Mouse (Mus musculus): ENCODE data around the gene Srrm4.

- TF ChIP-seq CTCF (IDR thresholded peaks at IDR 0.05; ENCODE audit: low read depth) = no peak
- TF ChIP-seq EP300 (IDR thresholded peaks at IDR 0.05; ENCODE audit: low read depth) = no peak
Measured at GRCm38 (mm10) chr5:116510229-116510628, 81.4 kb downstream of the Srrm4 start.

All from heart, postnatal 0 days (tissue).